Mouse (Mus musculus) embryonic facial prominence, embryonic 15.5 days (tissue): Measurements from ENCODE around the gene Gimap5. TPM values are rescaled to one million over a fixed set of nuclear protein-coding genes. Genes with fewer than 3 reads are reported as not detected.
A peak's percentile ranks its signal among the peaks of the same experiment; 100 is the strongest.

Experiments used
- ATAC-seq: fragments of 200-750 bp; cut with Nextera tagmentation; 2 replicates; pipeline ENCODE4 v1.8.0; 2017; ENCODE audit warnings: low read depth, moderate TSS enrichment; ENCODE audit not compliant: insufficient number of reproducible peaks, low FRiP score, low TSS enrichment
- H3K27ac ChIP-seq: fragments of 300-500 bp; sonication (generic); replicated peaks from 2 replicates; pipeline ENCODE4 v1.5.1; 2015; ENCODE audit warnings: mild to moderate bottlenecking, inconsistent platforms
- H3K27me3 ChIP-seq: fragments of 300-500 bp; sonication (generic); 2 replicates; pipeline ENCODE4 v1.6.1; 2015; ENCODE audit warnings: inconsistent platforms
- H3K36me3 ChIP-seq: fragments of 300-500 bp; sonication (generic); 2 replicates; pipeline ENCODE4 v1.6.1; 2015; ENCODE audit warnings: mild to moderate bottlenecking, inconsistent platforms
- H3K4me1 ChIP-seq: fragments of 300-500 bp; sonication (generic); 2 replicates; pipeline ENCODE4 v1.6.1; 2015; ENCODE audit warnings: inconsistent platforms
- H3K4me2 ChIP-seq: fragments of 300-500 bp; sonication (generic); replicated peaks from 2 replicates; pipeline ENCODE4 v1.6.1; 2015; ENCODE audit warnings: mild to moderate bottlenecking, inconsistent platforms
- H3K4me3 ChIP-seq: fragments of 300-500 bp; sonication (generic); replicated peaks from 2 replicates; pipeline ENCODE4 v1.5.1; 2015; ENCODE audit warnings: mild to moderate bottlenecking, inconsistent platforms
- H3K9ac ChIP-seq: fragments of 300-500 bp; sonication (generic); 2 replicates; pipeline ENCODE4 v1.6.1; 2015; ENCODE audit warnings: inconsistent platforms
- H3K9me3 ChIP-seq: fragments of 300-500 bp; sonication (generic); replicated peaks from 2 replicates; pipeline ENCODE4 v1.6.1; 2016; ENCODE audit warnings: inconsistent platforms
- WGBS: fragments of 180-500 bp; shearing (Covaris S2); methylation state at CpG from one replicate; pipeline ENCODE4 v1.1.7; 2015; 5-methylcytosine and 5-hydroxymethylcytosine counted together
- polyA plus RNA-seq: library from polyadenylated mRNA; unstranded; fragments of >200 nt; fragmentation: Nextera tagmentation; extraction: Ambion mirVana; gene quantifications from 2 replicates; pipeline ENCODE4 v1.2.1, GENCODE M21; 2015

Gimap5 gene
- polyA plus RNA-seq, 1 experiment from 2014 or later, result 4.6 TPM

- no peak for ATAC-seq
- no peak within 1 kb of the TSS for H3K27ac ChIP-seq
Observed at GRCm38 (mm10) chr6:48718455-48718854, 27.5 kb upstream of the Gimap5 start, which contains the start of the genes Gm28053 and Gimap7. Gene Gm28053 (plus strand): TSS chr6:48718607. Gene Gimap7 (plus strand): TSS chr6:48718621.

GRCm38 (mm10) chr6:48720326-48720725, 25.7 kb upstream of the Gimap5 start:
- no peak overlapping the region for H3K4me3 ChIP-seq
- WGBS, result 76% methylated on average over 4 of the region's 4 CpGs
- H3K4me2 ChIP-seq, result no peak overlapping the region
- no peak overlapping the region for H3K27ac ChIP-seq
- H3K9ac ChIP-seq, result no peak overlapping the region
- ATAC-seq, result no peak
- H3K4me1 ChIP-seq, result no peaks in the 10 kb centered on the region
- H3K36me3 ChIP-seq, result no peaks in the 10 kb centered on the region
- H3K27me3 ChIP-seq, result no peaks in the 10 kb centered on the region
- H3K9me3 ChIP-seq, result no peaks in the 10 kb centered on the region

More at GRCm38 (mm10) chr6:48718455-48718854, 27.5 kb upstream of the Gimap5 start, which contains the start of the genes Gm28053 and Gimap7:
- Histone ChIP-seq H3K9ac (no peak within 1 kb of the TSS), H3K9me3 (no peaks in the 10 kb centered on the region), H3K27me3 (no peaks in the 10 kb centered on the region), H3K4me1 (no peaks in the 10 kb centered on the region), H3K36me3 (no peaks in the 10 kb centered on the region), H3K4me3 (no peak within 1 kb of the TSS), H3K4me2 (no peak within 1 kb of the TSS)
- 68% methylated on average over 2 of the region's 2 CpGs for WGBS

GRCm38 (mm10) chr6:48723468-48723867, 22.5 kb upstream of the Gimap5 start:
- Histone ChIP-seq H3K9me3 (no peaks in the 10 kb centered on the region), H3K4me2 (no peak overlapping the region), H3K27me3 (no peaks in the 10 kb centered on the region), H3K27ac (no peak overlapping the region), H3K36me3 (no peaks in the 10 kb centered on the region), H3K9ac (no peak overlapping the region), H3K4me1 (no peaks in the 10 kb centered on the region), H3K4me3 (no peak overlapping the region)
- WGBS, result 74% methylated on average over 8 of the region's 8 CpGs
- no peak for ATAC-seq

- Histone ChIP-seq H3K27me3 (no peaks in the 10 kb centered on the region), H3K4me1 (no peaks in the 10 kb centered on the region), H3K36me3 (no peaks in the 10 kb centered on the region), H3K9me3 (no peaks in the 10 kb centered on the region), H3K4me2 (no peak overlapping the region), H3K4me3 (no peak overlapping the region), H3K9ac (no peak overlapping the region), H3K27ac (no peak overlapping the region)
- 17% methylated on average over 1 of the region's 1 CpGs for WGBS
- no peak for ATAC-seq
Observed at GRCm38 (mm10) chr6:48725476-48725875, 20.5 kb upstream of the Gimap5 start.

GRCm38 (mm10) chr6:48727761-48728160, 18.2 kb upstream of the Gimap5 start:
- no peak for ATAC-seq
- no peak overlapping the region for H3K9ac ChIP-seq
- WGBS, result 86% methylated on average over 5 of the region's 5 CpGs

GRCm38 (mm10) chr6:48732864-48733304, 13.1 kb upstream of the Gimap5 start:
- no peaks in the 10 kb centered on the region for H3K36me3 ChIP-seq
- no peak for ATAC-seq
- no peak overlapping the region for H3K9ac ChIP-seq
- H3K27ac ChIP-seq, result no peak overlapping the region
- H3K9me3 ChIP-seq, result no peaks in the 10 kb centered on the region
- H3K4me1 ChIP-seq, result no peaks in the 10 kb centered on the region
- H3K4me3 ChIP-seq, result no peak overlapping the region
- 46% methylated on average over 8 of the region's 8 CpGs for WGBS
- H3K27me3 ChIP-seq, result no peaks in the 10 kb centered on the region
- H3K4me2 ChIP-seq, result no peak overlapping the region

More at GRCm38 (mm10) chr6:48727761-48728160, 18.2 kb upstream of the Gimap5 start:
- H3K9me3 ChIP-seq, result no peaks in the 10 kb centered on the region
- no peaks in the 10 kb centered on the region for H3K27me3 ChIP-seq
- no peaks in the 10 kb centered on the region for H3K4me1 ChIP-seq
- H3K4me2 ChIP-seq, result no peak overlapping the region
- H3K4me3 ChIP-seq, result no peak overlapping the region
- no peaks in the 10 kb centered on the region for H3K36me3 ChIP-seq
- H3K27ac ChIP-seq, result no peak overlapping the region

GRCm38 (mm10) chr6:48733660-48734059, 12.3 kb upstream of the Gimap5 start:
- no peak for ATAC-seq
- no peaks in the 10 kb centered on the region for H3K27me3 ChIP-seq
- no peaks in the 10 kb centered on the region for H3K9me3 ChIP-seq
- H3K4me1 ChIP-seq, result no peaks in the 10 kb centered on the region
- H3K9ac ChIP-seq, result no peak overlapping the region
- 82% methylated on average over 1 of the region's 1 CpGs for WGBS
- no peaks in the 10 kb centered on the region for H3K36me3 ChIP-seq
- H3K4me3 ChIP-seq, result no peak overlapping the region
- H3K4me2 ChIP-seq, result no peak overlapping the region
- no peak overlapping the region for H3K27ac ChIP-seq

- no peak for ATAC-seq
- no peak overlapping the region for H3K4me2 ChIP-seq
- H3K9me3 ChIP-seq, result no peaks in the 10 kb centered on the region
- 0 out of 2 replicates have a peak, but pooled peaks cover under 1% of the 10 kb centered on the region for H3K4me1 ChIP-seq
- peaks cover 18% of the 10 kb centered on the region for H3K27me3 ChIP-seq
- no peak overlapping the region for H3K27ac ChIP-seq
- H3K4me3 ChIP-seq, result no peak overlapping the region
- H3K9ac ChIP-seq, result no peak overlapping the region
- H3K36me3 ChIP-seq, result no peaks in the 10 kb centered on the region
- WGBS, result 57% methylated on average over 2 of the region's 2 CpGs
Observed at GRCm38 (mm10) chr6:48737053-48737452, 8.9 kb upstream of the Gimap5 start.

- no peak for ATAC-seq
- Histone ChIP-seq H3K4me3 (no peak overlapping the region), H3K27me3 (peaks cover 24% of the 10 kb centered on the region), H3K36me3 (no peaks in the 10 kb centered on the region), H3K4me1 (peaks cover 7% of the 10 kb centered on the region), H3K27ac (no peak overlapping the region), H3K9me3 (no peaks in the 10 kb centered on the region), H3K9ac (no peak overlapping the region), H3K4me2 (no peak overlapping the region)
- WGBS, result 89% methylated on average over 5 of the region's 5 CpGs
Observed at GRCm38 (mm10) chr6:48737688-48738087, 8.3 kb upstream of the Gimap5 start.

- H3K9me3 ChIP-seq, result no peaks in the 10 kb centered on the region
- H3K27me3 ChIP-seq, result peaks cover 34% of the 10 kb centered on the region
- 70% methylated on average over 15 of the region's 15 CpGs for WGBS
- H3K36me3 ChIP-seq, result no peaks in the 10 kb centered on the region
- H3K9ac ChIP-seq, result no peak within 1 kb of the TSS
- no peak within 1 kb of the TSS for H3K27ac ChIP-seq
- 0 out of 2 replicates have a peak within 1 kb of the TSS, but pooled peaks have one; percentile 0 for H3K4me3 ChIP-seq
- H3K4me1 ChIP-seq, result peaks cover 11% of the 10 kb centered on the region
- H3K4me2 ChIP-seq, result no peak within 1 kb of the TSS
- no peak for ATAC-seq
Observed at GRCm38 (mm10) chr6:48738961-48739779, 6.8 kb upstream of the Gimap5 start, which contains the start of gene Gimap1. Gene Gimap1 (plus strand): TSS chr6:48739054.

- Histone ChIP-seq H3K4me2 (no peak overlapping the region), H3K9me3 (no peaks in the 10 kb centered on the region), H3K27ac (no peak overlapping the region), H3K4me1 (peaks cover 11% of the 10 kb centered on the region), H3K36me3 (no peaks in the 10 kb centered on the region), H3K4me3 (no peak overlapping the region), H3K27me3 (peaks cover 38% of the 10 kb centered on the region), H3K9ac (no peak overlapping the region)
- ATAC-seq, result no peak
- WGBS, result 83% methylated on average over 3 of the region's 3 CpGs
Observed at GRCm38 (mm10) chr6:48739780-48740055, 6.3 kb upstream of the Gimap5 start.
